Mouse (Mus musculus) ovary, adult 10 weeks (tissue): ENCODE measurements around the gene Gas1. TPM values are rescaled to one million over a fixed set of nuclear protein-coding genes. Genes with fewer than 3 reads are reported as not detected.

Experiments used
- polyA plus RNA-seq: library from polyadenylated mRNA; stranded (reverse); fragments of 350-450 nt; fragmentation: Illumina TruSeq; extraction: RNeasy Lipid Tissue Mini Kit (QIAGEN cat#74804); gene quantifications from one replicate; pipeline ENCODE4 v1.2.3, GENCODE M21; 2014

The Gas1 gene
- 130 TPM for polyA plus RNA-seq

DNA sequence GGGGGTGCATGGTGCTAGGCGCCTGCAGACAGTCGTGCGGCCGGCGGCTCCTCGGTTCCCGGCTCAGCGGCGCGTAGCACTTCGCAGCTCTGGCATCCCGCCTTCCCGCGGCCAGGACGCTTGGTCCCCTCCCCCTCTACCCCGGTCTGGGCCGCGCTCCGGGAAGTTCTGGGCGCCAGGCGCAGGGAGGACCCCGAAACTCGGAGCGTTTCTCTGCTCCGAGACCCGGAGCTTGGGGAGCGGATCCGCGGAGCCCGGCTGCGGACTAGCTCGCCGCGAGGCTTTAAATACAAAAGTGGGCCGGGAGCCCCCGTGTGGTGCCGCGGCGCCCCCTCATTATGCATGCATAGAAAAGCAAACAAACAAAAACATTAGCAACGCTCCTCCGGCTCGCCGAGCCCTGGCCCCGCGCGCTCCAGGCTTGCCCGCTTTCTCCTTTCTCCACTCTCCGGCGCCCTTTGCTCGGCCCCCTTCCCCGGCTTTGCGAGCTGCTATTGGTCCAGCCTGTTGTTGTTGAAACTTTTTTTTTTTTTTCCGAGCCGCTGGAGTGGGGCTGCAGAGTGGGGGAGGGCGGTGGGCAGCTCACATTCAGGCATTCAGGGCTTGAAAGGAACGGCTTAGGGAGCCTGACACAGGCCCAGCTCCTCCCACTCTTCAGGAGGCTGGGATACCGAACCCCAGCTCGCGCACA lies at the start of gene Gas1:
Gene Gas1 (minus strand): TSS at position 260 of the 691 bp plus-strand sequence.

